Mouse (Mus musculus): ENCODE results near the gene Lrrc4. TPM values are rescaled to one million over a fixed set of nuclear protein-coding genes. Genes with fewer than 3 reads are reported as not detected.

The Lrrc4 gene
- total and polyA plus RNA-seq, 2 experiments: 0.10 TPM; not detected in 1

DNA sequence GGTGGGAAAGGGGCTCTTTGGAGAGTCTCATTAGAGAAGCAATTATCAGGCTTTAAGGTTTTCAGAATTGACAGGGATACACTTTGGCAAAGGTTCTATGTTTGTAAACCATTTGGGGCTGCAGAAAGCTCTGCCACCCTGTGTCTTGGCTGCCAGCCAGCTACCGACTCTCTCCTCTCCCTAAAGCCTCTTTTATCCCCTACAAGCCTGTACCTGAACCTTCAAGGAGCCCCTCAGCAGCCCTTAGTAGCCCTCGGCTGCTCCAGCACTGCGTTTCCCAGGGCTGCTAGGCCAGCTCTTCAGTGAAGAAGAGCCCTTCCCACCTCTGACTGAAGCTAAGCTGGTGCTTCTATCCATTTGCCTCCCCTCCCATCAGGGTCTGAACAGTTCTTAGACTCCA, 21.6 kb upstream of the Lrrc4 start:
- no peak for DNase-seq (ENCODE audit: extremely low read depth, low read depth, low spot score)
- 74% methylated on average over 3 of the region's 3 CpGs for WGBS
- Histone ChIP-seq H3K36me3 (ENCODE audit: control insufficient read depth, insufficient read depth, low read length) (no peaks in the 10 kb centered on the region), H3K4me1 (ENCODE audit: control insufficient read depth, insufficient read depth, low read length) (no peaks in the 10 kb centered on the region), H3K79me2 (ENCODE audit: control insufficient read depth, insufficient read depth, low read length) (no peaks in the 10 kb centered on the region; the same call in 1 of the 2 replicates), H3K27me3 (ENCODE audit: control insufficient read depth, insufficient read depth, low read length) (no peaks in the 10 kb centered on the region), H3K27ac (replicated peaks; ENCODE audit: insufficient read depth, low read depth, low read length) (no peak overlapping the region), H3K4me3 (ENCODE audit: insufficient read depth, low read depth, low read length) (no peak overlapping the region), H3K9ac (ENCODE audit: low read depth, low read length) (no peak overlapping the region)
- TF ChIP-seq CTCF (IDR thresholded peaks at IDR 0.05; ENCODE audit: low read depth, low read length) (no peak), POLR2A (IDR thresholded peaks at IDR 0.05; ENCODE audit: extremely low read depth, insufficient read depth, low read length) (no peak)

- no peak overlapping the region for H3K4me3 ChIP-seq (ENCODE audit: insufficient read depth, low read depth, low read length)
- no peak overlapping the region for H3K27ac ChIP-seq (replicated peaks; ENCODE audit: insufficient read depth, low read depth, low read length)
- no peaks in the 10 kb centered on the region for H3K27me3 ChIP-seq (ENCODE audit: control insufficient read depth, insufficient read depth, low read length)
- peaks cover 5% of the 10 kb centered on the region; the same call in 1 of the 2 replicates for H3K4me1 ChIP-seq (ENCODE audit: control insufficient read depth, insufficient read depth, low read length)
- H3K9ac ChIP-seq (ENCODE audit: low read depth, low read length): no peak overlapping the region
- no peak for DNase-seq (ENCODE audit: extremely low read depth, low read depth, low spot score)
- no peaks in the 10 kb centered on the region; the same call in 1 of the 2 replicates for H3K79me2 ChIP-seq (ENCODE audit: control insufficient read depth, insufficient read depth, low read length)
- no peaks in the 10 kb centered on the region for H3K36me3 ChIP-seq (ENCODE audit: control insufficient read depth, insufficient read depth, low read length)
- WGBS: 86% methylated on average over 7 of the region's 7 CpGs
- TF ChIP-seq CTCF (IDR thresholded peaks at IDR 0.05; ENCODE audit: low read depth, low read length) (no peak), POLR2A (IDR thresholded peaks at IDR 0.05; ENCODE audit: extremely low read depth, insufficient read depth, low read length) (no peak)
Observed at GRCm38 (mm10) chr6:28852342-28852741, 20.8 kb upstream of the Lrrc4 start.

- 71% methylated on average over 9 of the region's 9 CpGs for WGBS
- no peaks in the 10 kb centered on the region for H3K79me2 ChIP-seq (ENCODE audit: control insufficient read depth, insufficient read depth, low read length)
- DNase-seq (ENCODE audit: extremely low read depth, low read depth, low spot score): peak; percentile 60
Observed at GRCm38 (mm10) chr6:28850326-28850900, 18.9 kb upstream of the Lrrc4 start.

GRCm38 (mm10) chr6:28849317-28849716, 17.8 kb upstream of the Lrrc4 start:
- no peaks in the 10 kb centered on the region for H3K36me3 ChIP-seq (ENCODE audit: control insufficient read depth, insufficient read depth, low read length)
- H3K27ac ChIP-seq (replicated peaks; ENCODE audit: insufficient read depth, low read depth, low read length): no peak overlapping the region
- peaks cover 5% of the 10 kb centered on the region; the same call in 1 of the 2 replicates for H3K4me1 ChIP-seq (ENCODE audit: control insufficient read depth, insufficient read depth, low read length)
- 62% methylated on average over 3 of the region's 3 CpGs for WGBS
- H3K9ac ChIP-seq (ENCODE audit: low read depth, low read length): no peak overlapping the region
- no peaks in the 10 kb centered on the region for H3K27me3 ChIP-seq (ENCODE audit: control insufficient read depth, insufficient read depth, low read length)
- H3K4me3 ChIP-seq (ENCODE audit: insufficient read depth, low read depth, low read length): no peak overlapping the region
- H3K79me2 ChIP-seq (ENCODE audit: control insufficient read depth, insufficient read depth, low read length): no peaks in the 10 kb centered on the region
- DNase-seq (ENCODE audit: extremely low read depth, low read depth, low spot score): no peak
- no peak for TF ChIP-seq POLR2A (IDR thresholded peaks at IDR 0.05; ENCODE audit: extremely low read depth, insufficient read depth, low read length)
- no peak for TF ChIP-seq CTCF (IDR thresholded peaks at IDR 0.05; ENCODE audit: low read depth, low read length)

More at GRCm38 (mm10) chr6:28850326-28850900, 18.9 kb upstream of the Lrrc4 start:
- TF ChIP-seq CTCF (IDR thresholded peaks at IDR 0.05; ENCODE audit: low read depth, low read length) (no peak), POLR2A (IDR thresholded peaks at IDR 0.05; ENCODE audit: extremely low read depth, insufficient read depth, low read length) (no peak)
- Histone ChIP-seq H3K4me1 (ENCODE audit: control insufficient read depth, insufficient read depth, low read length) (peaks cover 5% of the 10 kb centered on the region; the same call in 1 of the 2 replicates), H3K9ac (ENCODE audit: low read depth, low read length) (no peak overlapping the region), H3K4me3 (ENCODE audit: insufficient read depth, low read depth, low read length) (no peak overlapping the region), H3K27ac (replicated peaks; ENCODE audit: insufficient read depth, low read depth, low read length) (no peak overlapping the region), H3K27me3 (ENCODE audit: control insufficient read depth, insufficient read depth, low read length) (no peaks in the 10 kb centered on the region), H3K36me3 (ENCODE audit: control insufficient read depth, insufficient read depth, low read length) (no peaks in the 10 kb centered on the region)

- no peak for TF ChIP-seq CTCF (IDR thresholded peaks at IDR 0.05; ENCODE audit: low read depth, low read length)
- no peak for TF ChIP-seq POLR2A (IDR thresholded peaks at IDR 0.05; ENCODE audit: extremely low read depth, insufficient read depth, low read length)
- WGBS: 94% methylated on average over 9 of the region's 9 CpGs
- Histone ChIP-seq H3K4me1 (ENCODE audit: control insufficient read depth, insufficient read depth, low read length) (peaks cover 5% of the 10 kb centered on the region; the same call in 1 of the 2 replicates), H3K9ac (ENCODE audit: low read depth, low read length) (no peak overlapping the region), H3K27me3 (ENCODE audit: control insufficient read depth, insufficient read depth, low read length) (no peaks in the 10 kb centered on the region), H3K79me2 (ENCODE audit: control insufficient read depth, insufficient read depth, low read length) (no peaks in the 10 kb centered on the region), H3K4me3 (ENCODE audit: insufficient read depth, low read depth, low read length) (no peak overlapping the region), H3K36me3 (ENCODE audit: control insufficient read depth, insufficient read depth, low read length) (no peaks in the 10 kb centered on the region), H3K27ac (replicated peaks; ENCODE audit: insufficient read depth, low read depth, low read length) (no peak overlapping the region)
- no peak for DNase-seq (ENCODE audit: extremely low read depth, low read depth, low spot score)
Observed at GRCm38 (mm10) chr6:28848891-28849290, 17.3 kb upstream of the Lrrc4 start.

DNA sequence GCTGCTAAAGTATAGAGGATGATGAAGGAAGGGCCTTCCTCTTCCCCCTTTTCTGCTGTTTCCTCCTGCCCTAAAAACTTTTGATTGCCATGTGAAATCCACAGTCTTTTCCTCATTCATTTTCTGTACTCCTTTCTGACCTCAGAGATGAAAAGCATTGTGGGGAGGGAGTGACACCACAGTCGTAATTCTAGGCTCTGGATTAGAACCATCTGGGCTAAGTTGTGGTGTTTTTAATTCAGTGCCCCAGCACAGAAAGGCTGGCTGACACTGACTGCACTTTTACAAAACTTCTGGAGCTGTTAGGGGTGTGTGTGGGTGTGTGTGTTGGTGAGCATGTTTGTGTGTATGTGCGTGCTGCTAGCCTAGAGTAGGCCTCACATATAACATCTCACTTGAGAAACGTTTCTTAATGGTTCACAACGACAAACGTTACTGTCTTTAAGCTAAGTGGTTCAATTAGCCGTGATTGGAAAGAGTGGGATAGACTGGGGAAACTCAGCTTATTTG, 16.8 kb upstream of the Lrrc4 start:
- Histone ChIP-seq H3K9ac (ENCODE audit: low read depth, low read length) (no peak overlapping the region), H3K27ac (replicated peaks; ENCODE audit: insufficient read depth, low read depth, low read length) (no peak overlapping the region), H3K4me3 (ENCODE audit: insufficient read depth, low read depth, low read length) (no peak overlapping the region), H3K79me2 (ENCODE audit: control insufficient read depth, insufficient read depth, low read length) (no peaks in the 10 kb centered on the region; the same call in 1 of the 2 replicates), H3K4me1 (ENCODE audit: control insufficient read depth, insufficient read depth, low read length) (peaks cover 5% of the 10 kb centered on the region; the same call in 1 of the 2 replicates), H3K36me3 (ENCODE audit: control insufficient read depth, insufficient read depth, low read length) (no peaks in the 10 kb centered on the region), H3K27me3 (ENCODE audit: control insufficient read depth, insufficient read depth, low read length) (no peaks in the 10 kb centered on the region)
- TF ChIP-seq CTCF (IDR thresholded peaks at IDR 0.05; ENCODE audit: low read depth, low read length) (no peak), POLR2A (IDR thresholded peaks at IDR 0.05; ENCODE audit: extremely low read depth, insufficient read depth, low read length) (no peak)
- no peak for DNase-seq (ENCODE audit: extremely low read depth, low read depth, low spot score)
- 93% methylated on average over 6 of the region's 6 CpGs for WGBS

All from liver, adult 2 months (tissue).